Comparison of ENCODE assay signal across 18 mouse cellular contexts in genomic region chr13:99561843-99562550, GRCm38 (mm10). TPM values are rescaled to one million over a fixed set of nuclear protein-coding genes. Genes with fewer than 3 reads are reported as not detected.
DNase-seq lines count a peak whose midpoint lies in the region; ATAC-seq lines count a peak whose summit lies in the region.
"Had no signal": no experiment of that assay in that cellular context is flagged by ENCODE, and none has a peak within 500 bp of the region (broad histone marks: within the 10 kb centered on the region; RNA-seq: fewer than 3 reads in every experiment).

No protein-coding gene starts in this region.

- H3K36me3 ChIP-seq in midbrain, embryonic 11.5 days (ENCODE audit: control insufficient read depth, insufficient read depth, low read length) = no peaks in the 10 kb centered on the region
- H3K36me3 ChIP-seq in midbrain, embryonic 10.5 days = no peaks in the 10 kb centered on the region
- H3K36me3 ChIP-seq in forebrain, embryonic 12.5 days (replicated peaks) = no peaks in the 10 kb centered on the region
- H3K36me3 ChIP-seq in hindbrain, embryonic 16.5 days (ENCODE audit: control insufficient read depth, insufficient read depth, low read length) = no peaks in the 10 kb centered on the region
- no peaks in the 10 kb centered on the region for H3K36me3 ChIP-seq in neural tube, embryonic 14.5 days (ENCODE audit: control insufficient read depth, insufficient read depth, low read length)
- H3K36me3 ChIP-seq: heart, embryonic 13.5 days; stomach, embryonic 15.5 days had no signal

- H3K27ac ChIP-seq in midbrain, embryonic 11.5 days (ENCODE audit: low read depth, low read length) = no peak overlapping the region
- H3K27ac ChIP-seq in midbrain, embryonic 10.5 days (replicated peaks) = no peak overlapping the region; the same call in 1 of the 2 replicates
- H3K27ac ChIP-seq in forebrain, embryonic 12.5 days = peak overlapping the region; percentile 74
- H3K27ac ChIP-seq in hindbrain, embryonic 16.5 days (ENCODE audit: low read depth, low read length) = no peak overlapping the region
- no peak overlapping the region for H3K27ac ChIP-seq in neural tube, embryonic 14.5 days (ENCODE audit: low read depth, low read length)
- H3K27ac ChIP-seq: gastrocnemius, adult 2 months; heart, embryonic 13.5 days; stomach, embryonic 15.5 days had no signal

- no peaks in the 10 kb centered on the region for H3K9me3 ChIP-seq in midbrain, embryonic 11.5 days (ENCODE audit: control insufficient read depth, low read length)
- no peaks in the 10 kb centered on the region for H3K9me3 ChIP-seq in midbrain, embryonic 10.5 days (replicated peaks)
- H3K9me3 ChIP-seq in forebrain, embryonic 12.5 days = no peaks in the 10 kb centered on the region
- H3K9me3 ChIP-seq in hindbrain, embryonic 16.5 days (ENCODE audit: control insufficient read depth, low read length) = no peaks in the 10 kb centered on the region
- H3K9me3 ChIP-seq in neural tube, embryonic 14.5 days (ENCODE audit: control insufficient read depth, low read length) = no peaks in the 10 kb centered on the region
- H3K9me3 ChIP-seq: heart, embryonic 13.5 days; stomach, embryonic 15.5 days had no signal

- no peak overlapping the region for H3K4me3 ChIP-seq in midbrain, embryonic 11.5 days (ENCODE audit: low read depth, low read length)
- H3K4me3 ChIP-seq in midbrain, embryonic 10.5 days = no peak overlapping the region
- no peak overlapping the region for H3K4me3 ChIP-seq in forebrain, embryonic 12.5 days (replicated peaks)
- H3K4me3 ChIP-seq in hindbrain, embryonic 16.5 days (ENCODE audit: low read length) = no peak overlapping the region
- H3K4me3 ChIP-seq in neural tube, embryonic 14.5 days (ENCODE audit: low read depth, low read length) = no peak overlapping the region
- H3K4me3 ChIP-seq: gastrocnemius, adult 2 months; heart, embryonic 13.5 days; stomach, embryonic 15.5 days had no signal

- peaks cover 10% of the 10 kb centered on the region; the same call in 1 of the 2 replicates for H3K4me1 ChIP-seq in midbrain, embryonic 11.5 days (ENCODE audit: control insufficient read depth, insufficient read depth, low read length)
- H3K4me1 ChIP-seq in midbrain, embryonic 10.5 days = peaks cover 39% of the 10 kb centered on the region
- H3K4me1 ChIP-seq in forebrain, embryonic 12.5 days = peaks cover 29% of the 10 kb centered on the region
- H3K4me1 ChIP-seq in hindbrain, embryonic 16.5 days (ENCODE audit: control insufficient read depth, insufficient read depth, low read depth, low read length) = peaks cover 18% of the 10 kb centered on the region
- H3K4me1 ChIP-seq in neural tube, embryonic 14.5 days (ENCODE audit: control insufficient read depth, insufficient read depth, low read length) = peaks cover 10% of the 10 kb centered on the region; the same call in 1 of the 2 replicates
- H3K4me1 ChIP-seq: stomach, embryonic 15.5 days had no signal

- peak; percentile 76 for DNase-seq in midbrain, embryonic 11.5 days (ENCODE audit: low spot score, missing footprints)
- no peak for DNase-seq in midbrain, embryonic 10.5 days (ENCODE audit: low spot score)
- DNase-seq in right cerebral cortex, postnatal 4 days = no peak
- DNase-seq in c-Kit-positive CD71-positive TER-119-positive erythroid progenitor cells, embryonic 14.5 days (ENCODE audit: low spot score) = no peak
- DNase-seq: cerebellum, postnatal 14 days; gastrocnemius, adult 2 months; kidney, postnatal 36 days had no signal

- H3K4me2 ChIP-seq in midbrain, embryonic 11.5 days = no peak overlapping the region
- H3K4me2 ChIP-seq in forebrain, embryonic 12.5 days = 0 out of 2 replicates have a peak overlapping the region, but pooled peaks have one; percentile 10
- no peak overlapping the region for H3K4me2 ChIP-seq in hindbrain, embryonic 16.5 days (ENCODE audit: low read length)
- H3K4me2 ChIP-seq in neural tube, embryonic 14.5 days (ENCODE audit: low read depth, low read length) = 0 out of 2 replicates have a peak overlapping the region, but pooled peaks have one; percentile 6
- H3K4me2 ChIP-seq: heart, embryonic 13.5 days; liver, embryonic 11.5 days; stomach, embryonic 15.5 days had no signal

- ATAC-seq in midbrain, embryonic 11.5 days (ENCODE audit: low FRiP score) = peak; percentile 59; the same call in 1 of the 2 replicates
- peak; percentile 84; the same call in 1 of the 2 replicates for ATAC-seq in forebrain, embryonic 12.5 days (ENCODE audit: low FRiP score)
- peak; percentile 66; the same call in 1 of the 2 replicates for ATAC-seq in hindbrain, embryonic 16.5 days
- ATAC-seq in neural tube, embryonic 14.5 days (ENCODE audit: low read depth) = peak; percentile 65; the same call in 1 of the 2 replicates
- ATAC-seq in megakaryocyte-erythroid progenitor cell, adult 5-6 weeks (replicated peaks; ENCODE audit: low FRiP score, low TSS enrichment, poor library complexity, severe bottlenecking) = no peak
- ATAC-seq: activated CD4-positive, CD25-positive, alpha-beta regulatory T cell, adult 4 months; inflammation-experienced regulatory T-cells, adult 6 months; lung, postnatal 0 days had no signal

- 48% methylated on average over 10 of the region's 10 CpGs for WGBS in midbrain, embryonic 11.5 days
- WGBS in midbrain, embryonic 10.5 days = 49% methylated on average over 10 of the region's 10 CpGs
- 18% methylated on average over 10 of the region's 10 CpGs for WGBS in forebrain, embryonic 12.5 days
- 38% methylated on average over 10 of the region's 10 CpGs for WGBS in hindbrain, embryonic 16.5 days
- 31% methylated on average over 10 of the region's 10 CpGs for WGBS in neural tube, embryonic 14.5 days

- no peaks in the 10 kb centered on the region for H3K27me3 ChIP-seq in midbrain, embryonic 11.5 days (ENCODE audit: control insufficient read depth, insufficient read depth, low read length)
- H3K27me3 ChIP-seq in midbrain, embryonic 10.5 days (ENCODE audit: low read depth, poor library complexity, severe bottlenecking) = no peaks in the 10 kb centered on the region
- 0 out of 2 replicates have a peak, but pooled peaks cover 4% of the 10 kb centered on the region for H3K27me3 ChIP-seq in forebrain, embryonic 12.5 days
- H3K27me3 ChIP-seq in hindbrain, embryonic 16.5 days (replicated peaks; ENCODE audit: control insufficient read depth, insufficient read depth, low read length) = no peaks in the 10 kb centered on the region
- H3K27me3 ChIP-seq in neural tube, embryonic 14.5 days (ENCODE audit: control insufficient read depth, insufficient read depth, low read length) = no peaks in the 10 kb centered on the region
- H3K27me3 ChIP-seq: heart, embryonic 13.5 days; stomach, embryonic 15.5 days had no signal

- H3K9ac ChIP-seq in midbrain, embryonic 11.5 days (ENCODE audit: low read length) = no peak overlapping the region
- H3K9ac ChIP-seq in forebrain, embryonic 12.5 days = no peak overlapping the region
- no peak overlapping the region for H3K9ac ChIP-seq in hindbrain, embryonic 16.5 days (ENCODE audit: low read depth, low read length)
- H3K9ac ChIP-seq in neural tube, embryonic 14.5 days (replicated peaks; ENCODE audit: low read depth, low read length) = no peak overlapping the region
- H3K9ac ChIP-seq: heart, embryonic 13.5 days; stomach, embryonic 15.5 days had no signal

RNA-seq across cellular contexts. Expression of gene Map1b, which starts 45.7 kb away (rescaled TPM):
- 911 and 979 TPM in 2 replicates for polyA plus RNA-seq in midbrain, embryonic 11.5 days (2014; fragmentation: Nextera tagmentation; extraction: Ambion mirVana)
- polyA plus RNA-seq in midbrain, embryonic 10.5 days (2016; fragmentation: Nextera tagmentation; extraction: Ambion mirVana) = 665 and 916 TPM in 2 replicates
- 1,306 and 1,372 TPM in 2 replicates for polyA plus RNA-seq in forebrain, embryonic 12.5 days (2016; fragmentation: Nextera tagmentation; extraction: Ambion mirVana)
- 1,907 and 2,195 TPM in 2 replicates for polyA plus RNA-seq in hindbrain, embryonic 16.5 days (2015; fragmentation: Nextera tagmentation; extraction: Ambion mirVana)
- polyA plus RNA-seq in neural tube, embryonic 14.5 days (2014; fragmentation: Nextera tagmentation; extraction: Ambion mirVana) = 1,731 and 2,267 TPM in 2 replicates
- total RNA-seq in megakaryocyte-erythroid progenitor cell, adult 5-6 weeks (2014; fragmentation: Nextera tagmentation) = 0.12 TPM in 1 of 2 replicates, not detected in the other
- not detected in 2 replicates for total RNA-seq in megakaryocyte-erythroid progenitor cell, adult 5-6 weeks (2017)
- total RNA-seq: MEL had no signal

Comparison
In these comparisons a context has a peak if more than half of its experiments do, and no peak if none do; other contexts are left out.
1. H3K4me2 ChIP-seq: peak in forebrain, embryonic 12.5 days (single experiment) and neural tube, embryonic 14.5 days (single experiment); none in midbrain, embryonic 11.5 days (single experiment) and hindbrain, embryonic 16.5 days (single experiment).